Mouse (Mus musculus): ENCODE measurements around the gene Trim65. TPM values are rescaled to one million over a fixed set of nuclear protein-coding genes. Genes with fewer than 3 reads are reported as not detected.

The Trim65 gene
- polyA plus RNA-seq (2011; ENCODE audit: insufficient read depth, insufficient read length, low replicate concordance, missing spikeins) = 5.2 and 8.2 TPM in 2 replicates

DNA sequence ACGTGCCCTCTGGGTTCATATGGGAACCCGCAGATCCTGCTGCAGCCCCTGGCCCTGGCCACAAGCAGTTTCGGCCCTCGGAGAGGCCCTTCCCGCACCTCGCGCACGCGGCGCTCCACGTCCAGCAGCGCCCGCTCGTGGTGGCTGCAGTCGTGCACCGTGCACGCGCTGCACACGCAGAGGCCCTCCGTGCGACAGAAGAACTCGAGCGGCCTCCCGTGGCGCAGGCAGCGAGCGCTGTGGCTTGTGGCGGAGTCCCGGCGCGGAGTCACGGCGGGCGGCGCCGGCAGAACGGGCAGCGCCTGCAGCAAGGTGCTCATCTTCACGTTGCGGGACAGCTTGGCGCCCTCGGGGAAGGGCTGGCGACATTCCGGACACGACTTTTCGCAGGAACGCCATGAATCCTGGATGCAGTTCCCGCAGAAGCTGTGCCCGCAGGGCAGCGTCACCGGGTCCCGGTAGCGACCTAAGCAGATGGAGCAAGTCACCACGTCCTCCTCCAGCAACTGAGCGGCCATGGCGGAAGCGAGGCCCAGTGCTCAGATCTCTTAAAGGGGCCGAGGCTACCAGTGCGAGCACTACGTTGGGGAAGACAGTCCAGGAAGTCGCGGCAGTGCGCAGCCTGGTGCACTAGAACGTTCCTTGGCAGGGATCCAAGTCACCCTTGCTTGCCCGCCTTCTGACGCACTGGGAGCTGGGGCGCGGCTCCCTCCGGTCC is at the start of gene Trim65:
TSS of gene Trim65 (minus strand) at position 641 of the 718 bp plus-strand sequence.
- Histone ChIP-seq H3K27ac (ENCODE audit: control insufficient read depth, insufficient read depth, low read depth, low read length, poor library complexity) (peak within 1 kb of the TSS; percentile 98), H3K4me3 (replicated peaks; ENCODE audit: control insufficient read depth, low read depth, low read length) (peak within 1 kb of the TSS; percentile 97), H3K4me1 (ENCODE audit: control insufficient read depth, insufficient read depth, low read length) (peaks cover 5% of the 10 kb centered on the region; the same call in 1 of the 2 replicates)
- TF ChIP-seq POLR2A (IDR thresholded peaks at IDR 0.05; ENCODE audit: borderline replicate concordance, control insufficient read depth, low read depth, low read length) (peak; percentile 80), CTCF (IDR thresholded peaks at IDR 0.05; ENCODE audit: control insufficient read depth, insufficient read depth, low read length) (peak; percentile 80)
- under 1% methylated on average over 69 of the region's 69 CpGs for WGBS

DNA sequence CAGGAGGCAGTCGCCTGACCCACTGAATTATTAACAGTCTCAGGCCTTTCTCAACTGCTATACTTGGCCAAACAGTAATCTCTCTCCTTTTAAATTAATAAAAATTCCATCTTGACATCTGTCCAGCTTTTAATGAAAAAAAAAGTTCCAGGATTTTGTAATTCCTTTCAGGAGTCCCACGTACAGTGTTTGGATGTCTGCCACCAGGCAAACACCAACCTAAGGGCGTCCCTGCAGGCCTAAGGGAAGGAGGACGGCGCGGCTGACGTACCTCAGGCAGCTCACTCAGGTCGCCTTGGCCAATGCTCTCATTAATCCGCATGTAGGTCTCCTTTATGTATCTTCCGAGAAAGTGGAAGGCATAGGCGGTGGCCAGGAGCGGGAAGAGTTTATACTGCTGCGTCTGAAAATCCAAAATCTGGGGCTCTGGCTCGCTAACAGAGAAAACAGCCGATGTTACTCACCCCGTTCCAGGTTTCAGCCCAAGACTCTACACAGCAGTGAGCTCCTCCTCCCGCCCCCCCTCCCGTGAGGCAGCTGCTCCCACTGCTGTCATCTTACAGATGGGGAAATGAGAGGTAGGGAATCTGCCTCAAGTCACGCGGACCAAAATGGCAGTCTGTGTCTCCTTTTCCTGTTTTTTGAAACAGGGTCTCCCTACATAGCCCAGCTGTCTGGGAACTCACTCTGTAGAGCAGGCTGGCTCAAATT is 47.6 kb upstream of the Trim65 start:
- 91% methylated on average over 20 of the region's 20 CpGs for WGBS

DNA sequence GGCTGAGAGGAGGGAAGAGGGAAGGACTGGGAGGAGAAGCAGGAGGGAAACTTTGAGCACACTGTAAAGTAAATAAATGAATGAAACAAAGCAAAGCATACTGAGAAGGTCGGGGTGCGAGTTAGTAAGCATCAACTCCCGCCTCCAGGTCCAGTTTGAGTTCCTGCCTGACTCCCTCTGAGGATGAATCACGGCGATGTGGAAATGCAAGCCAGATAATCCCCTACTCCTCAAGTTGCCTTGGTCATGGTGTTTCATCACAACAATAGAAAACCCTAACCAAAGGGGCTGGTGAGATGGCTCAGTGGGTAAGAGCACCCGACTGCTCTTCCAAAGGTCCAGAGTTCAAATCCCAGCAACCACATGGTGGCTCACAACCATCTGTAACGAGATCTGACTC is 45.1 kb upstream of the Trim65 start:
- 84% methylated on average over 7 of the region's 7 CpGs for WGBS
- H3K27ac ChIP-seq (ENCODE audit: control insufficient read depth, insufficient read depth, low read depth, low read length, poor library complexity) = no peak overlapping the region
- TF ChIP-seq POLR2A (IDR thresholded peaks at IDR 0.05; ENCODE audit: borderline replicate concordance, control insufficient read depth, low read depth, low read length) (no peak), CTCF (IDR thresholded peaks at IDR 0.05; ENCODE audit: control insufficient read depth, insufficient read depth, low read length) (no peak)

More for the DNA sequence above, 47.6 kb upstream of the Trim65 start:
- Histone ChIP-seq H3K4me3 (replicated peaks; ENCODE audit: control insufficient read depth, low read depth, low read length) (no peak overlapping the region), H3K27ac (ENCODE audit: control insufficient read depth, insufficient read depth, low read depth, low read length, poor library complexity) (no peak overlapping the region), H3K4me1 (ENCODE audit: control insufficient read depth, insufficient read depth, low read length) (no peaks in the 10 kb centered on the region)
- no peak for TF ChIP-seq CTCF (IDR thresholded peaks at IDR 0.05; ENCODE audit: control insufficient read depth, insufficient read depth, low read length)
- TF ChIP-seq POLR2A (IDR thresholded peaks at IDR 0.05; ENCODE audit: borderline replicate concordance, control insufficient read depth, low read depth, low read length) = no peak

DNA sequence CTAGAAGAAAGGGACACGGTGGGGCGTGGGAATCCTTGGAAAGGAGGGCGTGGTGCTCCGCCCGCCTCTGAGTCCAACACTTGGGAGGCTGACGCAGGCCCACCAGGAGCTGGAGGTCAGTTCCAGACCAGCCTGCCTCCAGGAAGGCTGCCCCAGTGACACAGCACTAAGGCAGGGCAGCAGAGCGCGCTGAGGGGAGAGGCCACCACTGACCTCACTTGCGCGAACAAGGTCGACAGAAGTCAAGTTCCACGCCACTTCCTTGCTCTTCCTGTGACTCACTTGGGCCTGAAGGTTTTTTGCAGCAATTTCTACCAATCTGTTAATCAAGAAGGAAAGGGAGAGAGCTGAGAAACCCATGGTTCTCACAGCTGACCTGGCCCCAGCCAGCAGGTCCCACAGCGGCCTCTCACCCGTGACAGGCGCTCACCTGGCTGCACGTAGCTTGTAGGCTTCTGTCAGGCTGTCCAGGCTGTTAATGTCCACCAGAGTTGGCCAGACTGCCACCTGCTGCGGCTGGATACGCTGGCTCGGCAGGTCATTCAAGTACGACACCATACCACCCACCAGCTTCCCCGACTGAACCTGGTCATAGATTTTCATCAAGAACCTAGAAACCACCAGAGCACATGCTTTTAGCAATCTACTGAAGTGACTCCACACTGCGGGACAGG is 44.0 kb upstream of the Trim65 start:
- no peak overlapping the region for H3K27ac ChIP-seq (ENCODE audit: control insufficient read depth, insufficient read depth, low read depth, low read length, poor library complexity)
- TF ChIP-seq POLR2A (IDR thresholded peaks at IDR 0.05; ENCODE audit: borderline replicate concordance, control insufficient read depth, low read depth, low read length) (peak; percentile 9; the same call in 1 of the 2 replicates), CTCF (IDR thresholded peaks at IDR 0.05; ENCODE audit: control insufficient read depth, insufficient read depth, low read length) (no peak)
- 92% methylated on average over 22 of the region's 22 CpGs for WGBS
- H3K4me1 ChIP-seq (ENCODE audit: control insufficient read depth, insufficient read depth, low read length) = no peaks in the 10 kb centered on the region
- no peak overlapping the region for H3K4me3 ChIP-seq (replicated peaks; ENCODE audit: control insufficient read depth, low read depth, low read length)

More for the DNA sequence above, 45.1 kb upstream of the Trim65 start:
- Histone ChIP-seq H3K4me3 (replicated peaks; ENCODE audit: control insufficient read depth, low read depth, low read length) (no peak overlapping the region), H3K4me1 (ENCODE audit: control insufficient read depth, insufficient read depth, low read length) (no peaks in the 10 kb centered on the region)

DNA sequence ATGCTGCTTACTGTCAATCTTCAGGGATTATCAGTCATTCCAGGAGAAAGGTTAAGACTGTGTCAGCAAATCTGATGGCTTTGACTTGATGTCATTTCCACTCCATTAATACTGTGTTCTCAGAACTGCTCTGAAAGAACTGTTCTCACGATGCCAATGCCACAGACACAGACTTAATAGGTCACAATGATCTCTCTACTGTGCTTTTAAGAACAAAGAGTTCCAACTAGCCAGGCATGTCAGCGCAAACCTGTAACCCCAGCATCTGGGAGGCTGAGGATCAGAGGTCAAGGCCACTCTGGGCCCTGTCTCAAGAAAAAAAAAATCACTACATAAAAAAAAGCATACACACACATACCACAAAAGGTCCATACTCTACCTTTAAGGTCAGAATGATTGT is 41.0 kb upstream of the Trim65 start:
- Histone ChIP-seq H3K27ac (ENCODE audit: control insufficient read depth, insufficient read depth, low read depth, low read length, poor library complexity) (no peak overlapping the region), H3K4me1 (ENCODE audit: control insufficient read depth, insufficient read depth, low read length) (no peaks in the 10 kb centered on the region), H3K4me3 (replicated peaks; ENCODE audit: control insufficient read depth, low read depth, low read length) (no peak overlapping the region)
- 87% methylated on average over 2 of the region's 2 CpGs for WGBS
- TF ChIP-seq POLR2A (IDR thresholded peaks at IDR 0.05; ENCODE audit: borderline replicate concordance, control insufficient read depth, low read depth, low read length) (no peak), CTCF (IDR thresholded peaks at IDR 0.05; ENCODE audit: control insufficient read depth, insufficient read depth, low read length) (no peak)

DNA sequence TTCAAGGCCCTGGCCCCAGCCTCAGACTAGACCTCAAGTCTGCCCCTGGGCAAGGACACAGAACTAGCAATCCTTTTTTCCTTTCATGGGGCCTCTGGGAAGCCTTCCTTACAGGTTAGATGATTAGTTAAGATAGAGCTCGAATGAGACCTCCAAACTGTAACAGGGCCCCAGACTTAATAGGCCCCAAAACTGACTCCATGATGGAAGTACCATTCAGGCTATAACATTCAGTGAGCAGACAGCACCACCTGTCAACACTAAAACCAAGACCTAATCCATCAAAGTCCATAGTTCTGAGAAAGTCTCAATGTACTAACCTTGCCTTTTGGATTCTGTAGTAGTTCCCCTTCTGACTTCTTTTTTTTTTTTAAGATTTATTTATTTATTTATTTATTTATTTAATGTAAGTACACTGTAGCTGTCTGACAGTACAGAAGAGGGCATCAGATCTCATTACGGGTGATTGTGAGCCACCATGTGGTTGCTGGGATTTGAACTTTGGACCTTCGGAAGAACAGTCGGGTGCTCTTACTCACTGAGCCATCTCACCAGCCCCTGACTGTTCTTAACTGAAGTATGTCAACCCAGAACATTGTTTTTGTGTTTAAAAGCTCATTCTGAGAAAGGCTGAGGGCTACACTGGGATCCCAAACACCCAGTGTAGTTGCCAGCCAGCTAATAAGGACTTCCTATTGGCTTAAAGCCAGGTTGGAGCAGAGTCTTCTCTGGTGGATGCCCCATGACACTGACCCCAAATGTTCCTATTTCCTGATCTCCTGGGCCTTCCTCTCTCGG is 39.3 kb upstream of the Trim65 start:
- 72% methylated on average over 5 of the region's 5 CpGs for WGBS
- H3K4me3 ChIP-seq (replicated peaks; ENCODE audit: control insufficient read depth, low read depth, low read length) = no peak overlapping the region
- TF ChIP-seq POLR2A (IDR thresholded peaks at IDR 0.05; ENCODE audit: borderline replicate concordance, control insufficient read depth, low read depth, low read length) = no peak
- no peak for TF ChIP-seq CTCF (IDR thresholded peaks at IDR 0.05; ENCODE audit: control insufficient read depth, insufficient read depth, low read length)
- no peak overlapping the region for H3K27ac ChIP-seq (ENCODE audit: control insufficient read depth, insufficient read depth, low read depth, low read length, poor library complexity)
- H3K4me1 ChIP-seq (ENCODE audit: control insufficient read depth, insufficient read depth, low read length) = no peaks in the 10 kb centered on the region

DNA sequence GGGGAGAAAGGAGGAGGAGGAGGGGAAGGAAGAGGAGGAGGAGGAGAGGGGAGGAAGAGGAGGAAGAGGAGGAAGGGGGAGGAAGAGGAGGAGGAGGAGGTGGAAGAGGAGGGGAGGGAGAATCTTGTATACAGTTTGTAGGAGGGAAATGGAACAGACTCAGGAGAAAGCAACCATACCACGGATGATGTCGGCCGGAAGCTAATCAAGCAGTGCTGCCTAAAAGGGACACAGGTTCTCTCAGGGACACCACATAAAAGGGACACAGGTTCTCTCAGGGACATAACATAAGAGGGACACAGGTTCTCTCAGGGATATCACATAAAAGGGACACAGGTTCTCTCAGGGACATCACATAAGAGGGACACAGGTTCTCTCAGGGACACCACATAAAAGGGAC is 38.3 kb upstream of the Trim65 start:
- H3K4me1 ChIP-seq (ENCODE audit: control insufficient read depth, insufficient read depth, low read length) = no peaks in the 10 kb centered on the region
- H3K27ac ChIP-seq (ENCODE audit: control insufficient read depth, insufficient read depth, low read depth, low read length, poor library complexity) = no peak overlapping the region
- 82% methylated on average over 3 of the region's 3 CpGs for WGBS
- no peak overlapping the region for H3K4me3 ChIP-seq (replicated peaks; ENCODE audit: control insufficient read depth, low read depth, low read length)
- TF ChIP-seq POLR2A (IDR thresholded peaks at IDR 0.05; ENCODE audit: borderline replicate concordance, control insufficient read depth, low read depth, low read length) (no peak), CTCF (IDR thresholded peaks at IDR 0.05; ENCODE audit: control insufficient read depth, insufficient read depth, low read length) (no peak)

Measured in bone marrow, adult 2 months (tissue).